Mouse (Mus musculus) midbrain, embryonic 15.5 days (tissue): ENCODE measurements at regions not wholly inside any gene's neighbourhood (a gene's known extent, or its start where the extent isn't known, plus 50 kb on each side); places are given as distances from the start of the nearest gene placed in this dataset.

Source experiments
- ATAC-seq: fragments of 200-750 bp; cut with Nextera tagmentation; replicated peaks from 2 replicates; pipeline ENCODE4 v1.8.0; 2017; ENCODE audit warnings: moderate TSS enrichment
- H3K27ac ChIP-seq: fragments of 300-500 bp; sonication (generic); 2 replicates; pipeline ENCODE4 v1.5.1; 2015; ENCODE audit warnings: mild to moderate bottlenecking, inconsistent platforms
- H3K27me3 ChIP-seq: fragments of 300-500 bp; sonication (generic); replicated peaks from 2 replicates; pipeline ENCODE4 v1.6.1; 2015; ENCODE audit warnings: inconsistent platforms
- H3K36me3 ChIP-seq: fragments of 300-500 bp; sonication (generic); replicated peaks from 2 replicates; pipeline ENCODE4 v1.6.1; 2015; ENCODE audit warnings: inconsistent platforms
- H3K4me1 ChIP-seq: fragments of 300-500 bp; sonication (generic); 2 replicates; pipeline ENCODE4 v1.6.1; 2015; ENCODE audit warnings: inconsistent platforms
- H3K4me2 ChIP-seq: fragments of 300-500 bp; sonication (generic); 2 replicates; pipeline ENCODE4 v1.6.1; 2015; ENCODE audit warnings: inconsistent platforms, mild to moderate bottlenecking, moderate library complexity
- H3K4me3 ChIP-seq: fragments of 300-500 bp; sonication (generic); 2 replicates; pipeline ENCODE4 v1.5.1; 2015; ENCODE audit warnings: mild to moderate bottlenecking, inconsistent platforms
- H3K9ac ChIP-seq: fragments of 300-500 bp; sonication (generic); 2 replicates; pipeline ENCODE4 v1.6.1; 2015; ENCODE audit warnings: mild to moderate bottlenecking, inconsistent platforms
- H3K9me3 ChIP-seq: fragments of 300-500 bp; sonication (generic); 2 replicates; pipeline ENCODE4 v1.6.1; 2016; ENCODE audit warnings: inconsistent platforms
- WGBS: fragments of 180-500 bp; shearing (Covaris S2); methylation state at CpG from one replicate; pipeline ENCODE4 v1.1.7; 2015; ENCODE audit warnings: mixed read lengths; 5-methylcytosine and 5-hydroxymethylcytosine counted together

DNA sequence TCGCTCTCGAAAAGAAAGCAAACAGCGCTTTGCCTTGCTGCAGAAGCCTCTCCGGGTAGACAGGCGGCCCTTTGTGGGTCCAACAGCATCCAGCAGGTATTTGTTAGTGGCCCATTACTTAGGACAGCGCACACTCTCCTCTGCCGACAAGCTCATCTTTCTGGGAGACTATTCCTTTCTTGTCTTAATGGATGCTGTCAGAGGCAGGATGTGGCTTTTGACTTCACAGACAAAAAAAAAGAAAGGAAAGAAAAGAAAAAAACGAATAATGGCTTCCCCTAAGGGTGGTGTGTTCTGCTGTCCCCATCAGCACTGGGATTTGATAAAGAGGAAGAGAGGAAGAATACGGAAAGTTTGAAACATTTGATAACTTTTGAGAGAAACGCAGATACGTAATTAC, 94.7 kb upstream of the Jarid2 start:
- no peaks in the 10 kb centered on the region; the same call in 1 of the 2 replicates for H3K27me3 ChIP-seq
- H3K27ac ChIP-seq, result no peak overlapping the region
- H3K36me3 ChIP-seq, result no peaks in the 10 kb centered on the region
- no peak overlapping the region for H3K4me3 ChIP-seq
- H3K9me3 ChIP-seq, result no peaks in the 10 kb centered on the region
- WGBS, result 13% methylated on average over 11 of the region's 11 CpGs
- ATAC-seq, result no peak
- no peak overlapping the region for H3K9ac ChIP-seq
- H3K4me1 ChIP-seq, result peaks cover 10% of the 10 kb centered on the region
- H3K4me2 ChIP-seq, result peak overlapping the region; percentile 34; the same call in 1 of the 2 replicates

DNA sequence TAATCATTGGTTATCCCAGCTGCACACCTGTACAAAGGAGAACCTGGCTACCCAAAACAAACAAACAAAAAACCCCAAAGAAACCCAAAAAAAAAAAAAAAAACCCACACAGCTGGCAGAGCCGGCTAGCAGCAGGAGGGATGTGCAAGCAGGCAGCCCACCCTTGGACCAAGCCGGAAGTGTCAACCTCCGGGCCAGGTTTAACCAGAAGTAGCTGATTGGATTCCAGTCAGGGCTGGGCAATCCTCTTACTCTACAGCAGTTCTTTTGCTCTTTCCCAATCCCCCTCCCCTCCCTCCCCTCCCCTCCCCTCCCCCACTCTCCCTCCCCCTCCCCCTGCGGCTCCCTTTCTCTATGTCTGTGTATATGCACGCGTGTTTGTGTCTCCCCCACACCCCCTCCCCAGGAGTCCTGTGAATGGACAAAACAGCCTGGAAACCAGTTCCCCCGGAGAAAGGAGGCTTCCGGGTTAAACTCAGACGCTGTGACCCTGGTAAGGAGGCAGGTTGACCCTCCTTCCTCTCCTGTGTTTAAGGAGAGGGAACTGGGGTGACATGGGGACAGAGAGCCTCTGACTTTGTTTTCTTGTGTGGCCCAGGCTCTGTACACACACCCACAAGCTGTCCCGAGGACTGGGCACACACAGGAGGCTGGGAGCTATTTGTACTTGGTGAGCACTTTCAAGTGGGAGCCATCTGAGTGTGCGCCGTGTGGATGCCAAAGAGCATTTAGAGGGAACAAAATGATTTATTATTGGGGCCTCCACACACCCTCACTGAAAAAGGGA, 93.9 kb upstream of the Jarid2 start:
- whole genome bisulfite sequencing, result 8% methylated on average over 9 of the region's 12 CpGs
- H3K4me3 ChIP-seq, result no peak overlapping the region

DNA sequence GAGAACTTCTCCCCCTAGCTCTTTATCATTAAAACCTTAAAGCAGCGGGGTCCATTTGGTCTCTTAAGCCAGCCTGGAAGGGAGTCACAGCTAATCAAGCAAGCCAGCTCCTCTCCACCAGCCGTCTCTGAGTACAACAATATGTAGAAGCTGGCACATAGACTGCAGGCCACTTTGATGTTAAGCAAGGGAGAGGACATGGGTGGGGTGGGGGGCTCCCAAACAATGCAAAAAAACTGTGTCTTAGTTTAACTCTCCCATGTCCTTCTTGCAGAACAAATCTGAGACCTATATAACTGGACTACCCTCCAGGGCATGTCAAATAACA, 93.3 kb upstream of the Jarid2 start:
- WGBS, result 22% methylated on average over 2 of the region's 2 CpGs
- H3K4me1 ChIP-seq, result peaks cover 10% of the 10 kb centered on the region
- no peaks in the 10 kb centered on the region for H3K36me3 ChIP-seq
- no peak overlapping the region for H3K27ac ChIP-seq
- H3K4me3 ChIP-seq, result no peak overlapping the region
- no peaks in the 10 kb centered on the region for H3K9me3 ChIP-seq
- no peak for ATAC-seq
- H3K9ac ChIP-seq, result no peak overlapping the region
- no peak overlapping the region for H3K4me2 ChIP-seq
- no peaks in the 10 kb centered on the region; the same call in 1 of the 2 replicates for H3K27me3 ChIP-seq

More for the DNA sequence above, 93.9 kb upstream of the Jarid2 start:
- H3K4me1 ChIP-seq, result peaks cover 10% of the 10 kb centered on the region
- H3K9ac ChIP-seq, result no peak overlapping the region
- no peak overlapping the region for H3K27ac ChIP-seq
- no peaks in the 10 kb centered on the region for H3K36me3 ChIP-seq
- no peaks in the 10 kb centered on the region for H3K9me3 ChIP-seq
- H3K4me2 ChIP-seq, result peak overlapping the region; percentile 34; the same call in 1 of the 2 replicates
- ATAC-seq, result no peak
- no peaks in the 10 kb centered on the region; the same call in 1 of the 2 replicates for H3K27me3 ChIP-seq

DNA sequence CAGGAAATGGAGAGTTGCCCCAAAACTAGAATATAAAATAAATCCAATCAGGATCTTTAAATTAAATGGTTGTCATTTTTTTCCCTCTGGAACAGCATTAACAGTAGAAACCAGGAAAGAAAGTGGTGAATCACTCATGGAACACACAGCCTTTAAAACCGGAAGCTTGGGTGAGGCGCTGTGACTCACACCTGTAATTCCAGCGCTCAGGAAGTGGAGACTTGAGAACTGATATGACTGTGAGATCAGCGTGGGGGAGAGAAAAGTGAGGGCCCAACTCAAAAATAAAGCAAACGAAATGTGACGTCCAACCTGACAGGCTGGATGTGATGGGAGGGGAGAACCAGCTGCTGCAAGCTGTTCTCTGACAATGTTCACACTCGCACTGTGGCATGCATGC, 86.9 kb upstream of the Jarid2 start:
- no peak for ATAC-seq
- Histone ChIP-seq H3K4me2 (no peak overlapping the region), H3K4me1 (no peaks in the 10 kb centered on the region), H3K27me3 (no peaks in the 10 kb centered on the region), H3K36me3 (no peaks in the 10 kb centered on the region), H3K9ac (no peak overlapping the region), H3K9me3 (no peaks in the 10 kb centered on the region), H3K4me3 (no peak overlapping the region), H3K27ac (no peak overlapping the region)
- 90% methylated on average over 7 of the region's 7 CpGs for WGBS

DNA sequence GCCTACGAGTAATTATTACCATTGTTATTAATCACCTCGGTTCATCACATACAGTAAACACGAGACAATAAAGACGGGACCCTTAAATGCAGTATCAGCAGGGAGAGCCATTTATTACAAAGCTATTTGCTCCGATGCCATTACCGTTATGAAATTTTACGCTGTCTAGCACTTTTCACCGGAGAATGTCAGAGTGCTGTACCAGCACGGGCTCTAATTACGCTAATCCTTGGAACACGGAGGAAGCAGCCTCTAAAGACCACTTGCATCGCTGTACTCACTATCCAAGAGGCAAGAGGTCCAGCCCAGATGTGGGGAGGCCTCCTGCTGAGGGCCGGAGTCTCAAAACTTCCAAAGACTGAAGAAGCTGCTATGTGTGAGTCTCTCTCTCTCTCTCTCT, 79.2 kb upstream of the Jarid2 start:
- no peak for ATAC-seq
- no peak overlapping the region for H3K9ac ChIP-seq
- 0 out of 2 replicates have a peak, but pooled peaks cover 4% of the 10 kb centered on the region for H3K27me3 ChIP-seq
- peaks cover 7% of the 10 kb centered on the region; the same call in 1 of the 2 replicates for H3K4me1 ChIP-seq
- 22% methylated on average over 13 of the region's 13 CpGs for WGBS
- H3K9me3 ChIP-seq, result no peaks in the 10 kb centered on the region
- no peak overlapping the region for H3K4me3 ChIP-seq
- peak overlapping the region; percentile 12; the same call in 1 of the 2 replicates for H3K4me2 ChIP-seq
- H3K36me3 ChIP-seq, result no peaks in the 10 kb centered on the region
- H3K27ac ChIP-seq, result no peak overlapping the region

DNA sequence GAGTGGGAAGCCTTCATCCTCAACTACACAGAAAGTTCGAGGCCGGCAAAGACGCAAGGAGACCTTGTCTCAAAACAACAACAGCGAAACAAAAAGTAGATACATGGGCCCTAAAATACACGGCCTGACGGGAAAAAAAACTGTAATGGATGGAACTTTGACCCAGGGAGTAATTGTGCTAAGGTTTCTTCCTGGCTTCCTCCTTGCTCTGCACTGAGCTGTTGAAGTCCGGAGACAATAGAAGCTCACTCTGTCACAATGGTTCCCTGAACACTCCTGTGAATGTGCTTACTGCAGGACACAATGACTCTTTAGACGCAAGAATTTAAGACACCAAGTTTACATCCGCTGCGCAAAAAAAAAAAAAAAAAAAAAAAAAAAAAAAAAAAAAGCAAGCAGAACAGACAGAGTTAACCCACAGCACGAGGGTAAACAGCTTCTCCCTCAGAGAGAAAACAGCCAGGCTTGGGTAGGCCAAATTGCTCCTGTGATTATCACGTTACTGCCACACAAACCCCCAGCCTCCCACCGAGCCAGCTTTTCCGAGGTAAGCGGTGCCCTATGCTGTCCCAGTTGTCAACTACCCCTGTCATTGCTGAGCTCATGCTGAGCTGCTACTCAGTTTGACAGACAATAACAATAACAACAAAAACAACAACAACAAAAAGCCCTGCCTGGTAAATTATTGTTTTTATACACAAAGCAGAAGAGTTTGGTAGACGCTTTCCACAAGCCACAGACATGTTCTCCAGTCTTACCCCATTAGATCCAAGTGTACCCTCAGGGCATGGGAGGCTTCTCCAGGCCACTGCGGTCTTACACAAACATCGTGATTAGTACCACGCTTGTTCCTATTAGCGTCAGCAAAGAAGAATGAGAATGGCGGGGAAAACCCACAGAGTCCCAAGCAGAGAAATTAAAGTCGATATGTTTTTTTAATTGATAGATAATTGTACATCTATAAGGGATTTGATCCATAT, 77.7 kb upstream of the Jarid2 start:
- Histone ChIP-seq H3K9ac (no peak overlapping the region), H3K4me2 (no peak overlapping the region), H3K4me1 (peaks cover 7% of the 10 kb centered on the region; the same call in 1 of the 2 replicates), H3K4me3 (no peak overlapping the region), H3K27me3 (0 out of 2 replicates have a peak, but pooled peaks cover 4% of the 10 kb centered on the region), H3K36me3 (no peaks in the 10 kb centered on the region), H3K27ac (no peak overlapping the region), H3K9me3 (no peaks in the 10 kb centered on the region)
- WGBS, result 17% methylated on average over 22 of the region's 22 CpGs
- ATAC-seq, result 0 out of 2 replicates have a peak, but pooled peaks have one; percentile 39

DNA sequence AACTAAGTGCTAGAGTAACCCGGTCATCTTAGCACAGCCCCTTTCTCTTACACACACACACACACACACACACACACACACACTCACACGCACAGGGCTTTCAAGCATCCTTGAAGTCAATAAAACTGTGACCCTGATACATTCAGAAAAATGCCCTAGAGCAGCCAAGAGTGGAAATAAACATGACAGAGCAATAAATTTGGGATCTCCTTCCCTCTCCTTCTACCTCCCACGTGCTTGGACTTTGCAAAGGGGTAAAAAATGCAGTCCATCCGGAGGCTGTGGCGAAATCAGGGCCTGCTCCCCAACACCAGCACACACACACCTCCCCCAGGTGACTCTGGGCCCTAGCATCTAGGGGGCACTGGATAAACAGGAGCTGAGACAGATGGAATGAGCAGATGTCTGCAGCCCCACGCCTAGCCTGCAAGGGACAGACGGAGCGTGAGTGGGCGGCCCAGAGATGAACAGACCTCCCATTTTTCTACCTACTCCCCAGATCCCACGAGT, 71.3 kb upstream of the Jarid2 start:
- H3K4me2 ChIP-seq, result no peak overlapping the region
- H3K36me3 ChIP-seq, result no peaks in the 10 kb centered on the region
- WGBS, result 67% methylated on average over 10 of the region's 10 CpGs
- H3K4me1 ChIP-seq, result no peaks in the 10 kb centered on the region
- no peak overlapping the region for H3K27ac ChIP-seq
- H3K9me3 ChIP-seq, result no peaks in the 10 kb centered on the region
- no peaks in the 10 kb centered on the region for H3K27me3 ChIP-seq
- ATAC-seq, result no peak
- H3K9ac ChIP-seq, result no peak overlapping the region
- H3K4me3 ChIP-seq, result no peak overlapping the region

- Histone ChIP-seq H3K9me3 (no peaks in the 10 kb centered on the region), H3K9ac (no peak overlapping the region), H3K4me3 (no peak overlapping the region), H3K27ac (no peak overlapping the region), H3K4me1 (no peaks in the 10 kb centered on the region), H3K27me3 (no peaks in the 10 kb centered on the region), H3K36me3 (no peaks in the 10 kb centered on the region), H3K4me2 (no peak overlapping the region)
- ATAC-seq, result no peak
- 74% methylated on average over 6 of the region's 6 CpGs for WGBS
Measured at GRCm38 (mm10) chr13:44659861-44660260, 69.4 kb upstream of the Jarid2 start.

- Histone ChIP-seq H3K27ac (no peak overlapping the region), H3K4me2 (no peak overlapping the region), H3K4me3 (no peak overlapping the region), H3K9me3 (no peaks in the 10 kb centered on the region), H3K27me3 (no peaks in the 10 kb centered on the region), H3K36me3 (no peaks in the 10 kb centered on the region), H3K9ac (no peak overlapping the region), H3K4me1 (no peaks in the 10 kb centered on the region)
- WGBS, result 92% methylated on average over 11 of the region's 11 CpGs
- ATAC-seq, result no peak
Measured at GRCm38 (mm10) chr13:44663062-44663461, 66.2 kb upstream of the Jarid2 start.

GRCm38 (mm10) chr13:44663730-44664129, 65.5 kb upstream of the Jarid2 start:
- ATAC-seq, result no peak
- Histone ChIP-seq H3K4me2 (no peak overlapping the region), H3K36me3 (no peaks in the 10 kb centered on the region), H3K4me3 (no peak overlapping the region), H3K27ac (no peak overlapping the region), H3K27me3 (no peaks in the 10 kb centered on the region), H3K4me1 (no peaks in the 10 kb centered on the region), H3K9ac (no peak overlapping the region), H3K9me3 (no peaks in the 10 kb centered on the region)
- WGBS, result 66% methylated on average over 7 of the region's 7 CpGs

GRCm38 (mm10) chr13:44669761-44670160, 59.5 kb upstream of the Jarid2 start:
- 62% methylated on average over 6 of the region's 6 CpGs for WGBS
- ATAC-seq, result no peak
- no peak overlapping the region for H3K9ac ChIP-seq

DNA sequence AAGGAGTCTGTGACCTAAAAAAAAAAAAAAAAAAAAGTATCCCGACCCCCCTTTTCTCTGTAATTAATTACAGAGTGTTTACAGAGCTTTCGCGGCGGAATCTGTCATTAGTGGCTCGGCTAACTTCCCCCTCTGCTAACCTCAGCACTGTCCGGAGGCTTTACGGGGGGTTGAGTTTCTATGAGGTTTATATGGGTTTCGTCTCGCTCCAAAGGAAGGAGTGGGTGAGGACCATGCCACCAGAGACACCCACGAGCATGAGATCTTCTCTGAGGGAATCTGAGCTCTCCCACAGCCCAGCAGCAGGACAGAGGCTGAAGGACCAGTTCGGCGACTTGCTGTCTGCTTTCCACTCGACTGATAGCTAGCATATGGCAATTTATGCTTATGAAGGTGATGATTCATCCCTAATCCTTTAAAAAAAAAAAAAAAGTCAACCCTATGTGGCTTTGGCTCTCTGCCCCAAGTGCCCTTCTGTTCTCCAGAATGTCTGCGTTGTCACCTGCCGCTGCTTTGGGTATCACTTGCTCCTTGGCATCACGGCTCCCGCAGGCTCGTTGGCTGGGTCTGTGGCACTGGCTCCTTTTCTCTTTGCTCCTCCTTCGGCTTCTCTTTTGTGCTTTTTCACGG, 55.8 kb upstream of the Jarid2 start:
- 42% methylated on average over 20 of the region's 20 CpGs for WGBS
- H3K4me1 ChIP-seq, result 0 out of 2 replicates have a peak, but pooled peaks cover 3% of the 10 kb centered on the region
- H3K27ac ChIP-seq, result no peak overlapping the region
- no peaks in the 10 kb centered on the region for H3K36me3 ChIP-seq
- H3K9me3 ChIP-seq, result no peaks in the 10 kb centered on the region
- ATAC-seq, result no peak
- H3K9ac ChIP-seq, result no peak overlapping the region
- peak overlapping the region; percentile 9 for H3K4me2 ChIP-seq
- no peak overlapping the region for H3K4me3 ChIP-seq
- H3K27me3 ChIP-seq, result no peaks in the 10 kb centered on the region

More at GRCm38 (mm10) chr13:44669761-44670160, 59.5 kb upstream of the Jarid2 start:
- Histone ChIP-seq H3K4me2 (no peak overlapping the region), H3K27ac (no peak overlapping the region), H3K4me1 (0 out of 2 replicates have a peak, but pooled peaks cover 3% of the 10 kb centered on the region), H3K27me3 (no peaks in the 10 kb centered on the region), H3K9me3 (no peaks in the 10 kb centered on the region), H3K36me3 (no peaks in the 10 kb centered on the region), H3K4me3 (no peak overlapping the region)
